Mouse (Mus musculus) hindbrain, embryonic 11.5 days (tissue): ENCODE data around the gene Slain2. TPM values are rescaled to one million over a fixed set of nuclear protein-coding genes. Genes with fewer than 3 reads are reported as not detected.

ENCODE experiments used
- ATAC-seq: fragments of 200-750 bp; cut with Nextera tagmentation; 2 replicates; pipeline ENCODE4 v1.8.0; 2017; ENCODE audit warnings: mild to moderate bottlenecking, moderate TSS enrichment, moderate library complexity; ENCODE audit not compliant: low FRiP score
- DNase-seq: peaks from one replicate; pipeline ENCODE4 v3.0.0-alpha.2; 2015; ENCODE audit warnings: low spot score
- H3K27ac ChIP-seq: fragments of 300-500 bp; sonication (generic); 2 replicates; pipeline ENCODE4 v1.5.1; 2014; ENCODE audit warnings: mild to moderate bottlenecking, low read depth, low read length
- H3K27me3 ChIP-seq: fragments of 300-500 bp; sonication (generic); 2 replicates; pipeline ENCODE4 v1.6.1; 2014; ENCODE audit warnings: mild to moderate bottlenecking, low read length, moderate library complexity, mixed read lengths; ENCODE audit not compliant: control insufficient read depth, insufficient read depth
- H3K36me3 ChIP-seq: fragments of 300-500 bp; sonication (generic); 2 replicates; pipeline ENCODE4 v1.6.1; 2014; ENCODE audit warnings: mild to moderate bottlenecking, low read length, moderate library complexity, mixed read lengths; ENCODE audit not compliant: control insufficient read depth, insufficient read depth
- H3K4me1 ChIP-seq: fragments of 300-500 bp; sonication (generic); replicated peaks from 2 replicates; pipeline ENCODE4 v1.6.1; 2014; ENCODE audit warnings: low read length, mixed read lengths; ENCODE audit not compliant: control insufficient read depth, insufficient read depth
- H3K4me2 ChIP-seq: fragments of 300-500 bp; sonication (generic); replicated peaks from 2 replicates; pipeline ENCODE4 v1.6.1; 2014; ENCODE audit warnings: mild to moderate bottlenecking, low read depth, low read length
- H3K4me3 ChIP-seq: fragments of 300-500 bp; sonication (generic); 2 replicates; pipeline ENCODE4 v1.5.1; 2014; ENCODE audit warnings: low read depth, low read length
- H3K9ac ChIP-seq: fragments of 300-500 bp; sonication (generic); 2 replicates; pipeline ENCODE4 v1.6.1; 2014; ENCODE audit warnings: low read depth, low read length
- H3K9me3 ChIP-seq: fragments of 300-500 bp; sonication (generic); 2 replicates; pipeline ENCODE4 v1.6.1; 2016; ENCODE audit warnings: low read length; ENCODE audit not compliant: control insufficient read depth
- WGBS: fragments of 180-500 bp; shearing (Covaris S2); extraction: QIAGEN DNeasy Blood & Tissue Kit; methylation state at CpG from one replicate; pipeline ENCODE4 v1.1.7; 2014; 5-methylcytosine and 5-hydroxymethylcytosine counted together
- polyA plus RNA-seq: library from polyadenylated mRNA; unstranded; fragments of >200 nt; fragmentation: Nextera tagmentation; extraction: Ambion mirVana; gene quantifications from 2 replicates; pipeline ENCODE4 v1.2.1, GENCODE M21; 2014

Slain2 gene
- polyA plus RNA-seq, 1 experiment from 2014 or later: 26.7 TPM

DNA sequence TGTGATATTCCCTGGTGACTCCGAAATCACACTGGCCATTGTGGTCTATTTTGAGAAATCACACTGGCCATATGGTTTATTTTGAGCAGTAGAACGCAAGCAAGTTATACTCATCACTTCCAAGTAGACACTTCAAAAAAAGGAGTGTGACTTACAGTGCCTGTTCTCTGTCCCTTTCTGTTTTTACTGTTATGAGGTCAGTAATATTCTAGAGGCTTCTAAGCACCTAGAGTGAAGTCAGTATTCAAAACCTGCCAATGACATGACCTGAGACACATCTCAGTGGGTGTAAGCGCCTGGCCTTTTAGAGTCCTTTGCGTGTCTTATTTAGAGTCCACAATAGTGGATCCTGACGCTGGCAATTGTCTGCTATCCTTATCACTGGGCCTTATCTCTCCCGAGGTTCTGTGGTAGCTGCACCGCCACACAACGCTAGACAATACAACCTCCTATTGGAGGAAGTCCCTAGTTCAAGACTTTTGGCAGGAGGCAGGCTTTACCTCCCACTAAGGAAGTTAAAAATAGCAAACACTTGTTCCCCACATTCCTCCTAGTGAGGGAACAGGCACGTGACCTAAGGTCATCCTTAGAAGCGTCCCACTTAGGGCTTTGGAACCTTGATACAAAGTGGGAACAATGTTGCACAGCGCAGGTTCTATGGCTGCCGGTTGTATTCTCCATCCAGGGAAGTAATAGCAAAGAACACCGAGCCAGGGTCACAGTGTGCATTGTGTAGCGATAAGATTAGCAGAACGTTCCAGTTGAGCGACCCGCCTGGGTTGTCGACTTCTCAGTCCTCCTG, 17.4 kb upstream of the Slain2 start:
- Histone ChIP-seq H3K9me3 (no peaks in the 10 kb centered on the region), H3K4me1 (no peaks in the 10 kb centered on the region), H3K4me2 (no peak overlapping the region), H3K27ac (no peak overlapping the region), H3K9ac (no peak overlapping the region), H3K36me3 (no peaks in the 10 kb centered on the region), H3K4me3 (no peak overlapping the region), H3K27me3 (no peaks in the 10 kb centered on the region)
- no peak for DNase-seq
- ATAC-seq: no peak
- WGBS: 78% methylated on average over 18 of the region's 18 CpGs

DNA sequence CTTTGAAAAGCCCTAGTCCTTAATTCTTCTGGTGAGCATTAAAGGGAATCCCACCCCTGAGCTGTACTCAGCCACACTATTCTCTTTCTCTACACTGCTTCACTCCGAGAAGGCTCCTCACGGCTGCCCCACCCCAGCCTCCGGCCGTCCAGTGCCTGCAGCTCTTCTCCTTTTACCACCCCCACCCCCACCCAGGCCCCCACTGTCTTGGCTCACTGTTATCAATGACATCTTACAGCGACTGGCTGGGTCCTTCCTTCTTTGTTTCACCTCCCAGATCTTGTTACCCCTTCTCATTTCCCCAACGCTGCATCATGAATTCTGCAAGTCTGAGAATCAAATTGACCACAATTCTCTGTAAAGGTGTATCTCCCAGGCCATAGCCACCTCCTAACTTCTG, 16.1 kb upstream of the Slain2 start:
- DNase-seq: no peak
- no peaks in the 10 kb centered on the region for H3K36me3 ChIP-seq
- no peaks in the 10 kb centered on the region for H3K4me1 ChIP-seq
- H3K27ac ChIP-seq: no peak overlapping the region
- no peak overlapping the region for H3K4me2 ChIP-seq
- WGBS: 60% methylated on average over 6 of the region's 6 CpGs
- no peak overlapping the region for H3K9ac ChIP-seq
- H3K9me3 ChIP-seq: no peaks in the 10 kb centered on the region
- H3K4me3 ChIP-seq: no peak overlapping the region
- no peak for ATAC-seq
- H3K27me3 ChIP-seq: no peaks in the 10 kb centered on the region

DNA sequence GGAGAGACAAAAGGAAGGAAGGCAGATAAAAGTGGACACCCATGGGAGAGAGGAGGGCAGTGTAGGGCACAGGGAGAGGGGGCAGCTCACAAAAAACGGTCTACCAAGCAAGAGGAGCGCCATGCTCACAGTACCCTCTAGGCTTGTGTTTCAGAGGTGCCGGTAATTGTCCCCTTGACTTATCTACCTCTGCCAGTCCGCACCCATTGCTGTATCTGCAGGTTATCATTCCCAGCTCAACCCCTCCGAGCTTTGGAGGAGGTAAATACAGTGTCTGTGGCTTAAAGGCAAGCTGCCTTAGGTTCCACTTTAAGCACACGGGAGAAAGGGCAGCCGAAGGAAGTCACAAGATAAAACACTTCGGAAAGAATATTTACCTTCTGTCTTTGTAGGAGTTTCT, 14.8 kb upstream of the Slain2 start:
- no peaks in the 10 kb centered on the region for H3K9me3 ChIP-seq
- no peak overlapping the region for H3K4me3 ChIP-seq
- no peaks in the 10 kb centered on the region for H3K27me3 ChIP-seq
- 89% methylated on average over 8 of the region's 8 CpGs for whole genome bisulfite sequencing
- H3K9ac ChIP-seq: no peak overlapping the region
- no peaks in the 10 kb centered on the region for H3K36me3 ChIP-seq
- no peaks in the 10 kb centered on the region for H3K4me1 ChIP-seq
- DNase-seq (no peak), ATAC-seq (no peak)
- no peak overlapping the region for H3K4me2 ChIP-seq
- H3K27ac ChIP-seq: no peak overlapping the region

- no peak for DNase-seq
- Histone ChIP-seq H3K27me3 (no peaks in the 10 kb centered on the region), H3K4me3 (no peak overlapping the region), H3K9me3 (no peaks in the 10 kb centered on the region), H3K36me3 (no peaks in the 10 kb centered on the region), H3K4me2 (no peak overlapping the region), H3K27ac (no peak overlapping the region), H3K4me1 (no peaks in the 10 kb centered on the region), H3K9ac (no peak overlapping the region)
- 85% methylated on average over 4 of the region's 4 CpGs for WGBS
- ATAC-seq: no peak
Observed at GRCm38 (mm10) chr5:72901866-72902265, 12.2 kb upstream of the Slain2 start.

- no peak overlapping the region for H3K4me3 ChIP-seq
- no peak for DNase-seq
- WGBS: 52% methylated on average over 3 of the region's 3 CpGs
- no peaks in the 10 kb centered on the region for H3K4me1 ChIP-seq
- H3K27me3 ChIP-seq: no peaks in the 10 kb centered on the region
- no peak overlapping the region for H3K9ac ChIP-seq
- H3K36me3 ChIP-seq: no peaks in the 10 kb centered on the region
- no peak for ATAC-seq
- no peaks in the 10 kb centered on the region for H3K9me3 ChIP-seq
- H3K27ac ChIP-seq: no peak overlapping the region
- H3K4me2 ChIP-seq: no peak overlapping the region
Observed at GRCm38 (mm10) chr5:72902312-72902711, 11.8 kb upstream of the Slain2 start.

DNA sequence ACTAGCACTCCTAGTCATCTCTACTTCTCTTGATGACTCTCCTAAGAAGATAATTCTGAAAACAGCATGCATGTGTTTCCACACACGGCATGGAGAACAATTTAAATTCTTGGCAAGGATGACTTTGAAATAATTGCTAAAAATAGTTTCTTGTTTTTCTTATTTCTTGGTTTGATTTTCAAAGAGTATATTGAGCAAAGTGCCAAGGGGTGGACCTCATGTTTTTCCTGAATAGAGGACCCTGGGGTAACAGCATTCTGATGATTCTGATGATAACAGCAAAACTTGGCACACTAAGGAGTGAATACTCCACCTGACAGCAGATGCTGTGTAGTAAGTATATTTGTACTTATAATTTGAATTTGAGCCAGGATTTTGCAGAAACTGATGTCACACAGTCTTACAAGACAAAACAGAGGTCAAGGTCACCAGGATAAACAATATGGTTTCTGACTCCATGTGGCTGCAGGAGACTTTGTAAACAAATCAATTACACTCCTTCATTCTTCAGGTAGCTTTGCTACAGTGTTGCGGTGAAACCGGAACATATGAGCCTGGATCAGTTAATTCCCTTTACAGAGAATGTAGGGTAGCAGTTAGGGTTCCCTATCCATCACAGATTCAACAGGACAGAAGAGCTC, 11.1 kb upstream of the Slain2 start:
- H3K4me2 ChIP-seq: no peak overlapping the region
- no peaks in the 10 kb centered on the region for H3K9me3 ChIP-seq
- 96% methylated on average over 3 of the region's 3 CpGs for WGBS
- no peak for ATAC-seq
- H3K4me3 ChIP-seq: no peak overlapping the region
- no peaks in the 10 kb centered on the region for H3K4me1 ChIP-seq
- no peaks in the 10 kb centered on the region for H3K27me3 ChIP-seq
- H3K36me3 ChIP-seq: no peaks in the 10 kb centered on the region
- no peak overlapping the region for H3K9ac ChIP-seq
- no peak overlapping the region for H3K27ac ChIP-seq
- no peak for DNase-seq

- Histone ChIP-seq H3K4me2 (no peak overlapping the region), H3K27me3 (no peaks in the 10 kb centered on the region), H3K9ac (no peak overlapping the region), H3K4me1 (no peaks in the 10 kb centered on the region), H3K9me3 (no peaks in the 10 kb centered on the region), H3K36me3 (no peaks in the 10 kb centered on the region), H3K27ac (no peak overlapping the region), H3K4me3 (no peak overlapping the region)
- ATAC-seq: no peak
- 82% methylated on average over 18 of the region's 18 CpGs for WGBS
- no peak for DNase-seq
Observed at GRCm38 (mm10) chr5:72904903-72905790, 9.0 kb upstream of the Slain2 start.

- H3K36me3 ChIP-seq: no peaks in the 10 kb centered on the region
- DNase-seq (no peak), ATAC-seq (no peak)
- no peaks in the 10 kb centered on the region for H3K4me1 ChIP-seq
- no peaks in the 10 kb centered on the region for H3K27me3 ChIP-seq
- H3K4me2 ChIP-seq: no peak overlapping the region
- H3K27ac ChIP-seq: no peak overlapping the region
- H3K9me3 ChIP-seq: no peaks in the 10 kb centered on the region
- no peak overlapping the region for H3K9ac ChIP-seq
- H3K4me3 ChIP-seq: no peak overlapping the region
- 87% methylated on average over 6 of the region's 6 CpGs for WGBS
Observed at GRCm38 (mm10) chr5:72907402-72907801, 6.7 kb upstream of the Slain2 start.
